ENCODE assay signal across 8 mouse cellular contexts in genomic region chr17:17827658-17828190, GRCm38 (mm10). TPM values are rescaled to one million over a fixed set of nuclear protein-coding genes. Genes with fewer than 3 reads are reported as not detected.
DNase-seq lines count a peak whose midpoint lies in the region; ATAC-seq lines count a peak whose summit lies in the region.

No protein-coding gene starts in this region.

- H3K9ac ChIP-seq in forebrain, embryonic 11.5 days (ENCODE audit: low read length): peak overlapping the region; percentile 91

- H3K4me2 ChIP-seq in forebrain, embryonic 11.5 days (ENCODE audit: low read depth, low read length, severe bottlenecking): peak overlapping the region; percentile 88

- H3K9me3 ChIP-seq in forebrain, embryonic 11.5 days (ENCODE audit: control insufficient read depth, low read length): no peaks in the 10 kb centered on the region

- 0% methylated on average over 13 of the region's 13 CpGs for WGBS in forebrain, embryonic 11.5 days

- H3K36me3 ChIP-seq in forebrain, embryonic 11.5 days (ENCODE audit: control insufficient read depth, insufficient read depth, low read length): no peaks in the 10 kb centered on the region; the same call in 1 of the 2 replicates

- H3K4me3 ChIP-seq in forebrain, embryonic 11.5 days (ENCODE audit: low read depth, low read length): peak overlapping the region; percentile 83

- H3K27ac ChIP-seq in forebrain, embryonic 11.5 days (ENCODE audit: low read depth, low read length): peak overlapping the region; percentile 99

- peak; percentile 53 for ATAC-seq in forebrain, embryonic 11.5 days (replicated peaks; ENCODE audit: low FRiP score)

- intact Hi-C loops in heart, postnatal 14 days (cut with DNase I): loop anchor here (10.0 kb wide), 1 partner anchor 203 kb away; the partner anchor contains the start of gene Lnpep

- DNase-seq in ES-CJ7 (ENCODE audit: low read depth, low spot score): peak; percentile 81
- DNase-seq in brain, adult 2 months (ENCODE audit: low read depth, low spot score): peak; percentile 49
- DNase-seq in forebrain, embryonic 11.5 days (ENCODE audit: low spot score): peak; percentile 92
- DNase-seq in heart, postnatal 14 days: peak; percentile 64 to 66
- peak; percentile 42 to 51 for DNase-seq in layer of hippocampus, adult 8-10 months (ENCODE audit: low spot score in 2 of 2)
- peak; percentile 80 for DNase-seq in lung, postnatal 10 days
- DNase-seq in retina, postnatal 1 day: peak; percentile 91
- DNase-seq in thymus, adult 18-20 months: no peak

- peaks cover 2% of the 10 kb centered on the region; the same call in 1 of the 2 replicates for H3K4me1 ChIP-seq in forebrain, embryonic 11.5 days (replicated peaks; ENCODE audit: control insufficient read depth, insufficient read depth, low read length)

- no peaks in the 10 kb centered on the region for H3K27me3 ChIP-seq in forebrain, embryonic 11.5 days (ENCODE audit: control insufficient read depth, insufficient read depth, low read length)

RNA-seq across cellular contexts. Expression of gene Spaca6, which starts 0.8 kb away (rescaled TPM):
- polyA plus RNA-seq in forebrain, embryonic 11.5 days (2014; fragmentation: Nextera tagmentation; extraction: Ambion mirVana): 38.3 and 43.0 TPM in 2 replicates
- 10 to 100 TPM; 14.9 to 23.6 TPM for total RNA-seq in heart, postnatal 14 days (2021)
- total RNA-seq in layer of hippocampus, adult 8-10 months (2022): 100 to 1,000 TPM in 3 of 4 experiments, 10 to 100 TPM in 1; 88.5 to 132 (median 119) TPM

RNA-seq across cellular contexts. Expression of gene Has1, which starts 27.3 kb away (rescaled TPM):
- 1.3 and 1.5 TPM in 2 replicates for polyA plus RNA-seq in forebrain, embryonic 11.5 days (2014; fragmentation: Nextera tagmentation; extraction: Ambion mirVana)
- under 1 TPM; 0.69 to 0.98 TPM for total RNA-seq in heart, postnatal 14 days (2021)
- total RNA-seq in layer of hippocampus, adult 8-10 months (2022): under 1 TPM; 0.57 to 0.73 (median 0.60) TPM

RNA-seq across cellular contexts. Expression of gene Fpr1, which starts 56.0 kb away (rescaled TPM):
- 0.20 TPM in 1 of 2 replicates, not detected in the other for polyA plus RNA-seq in forebrain, embryonic 11.5 days (2014; fragmentation: Nextera tagmentation; extraction: Ambion mirVana)
- total RNA-seq in heart, postnatal 14 days (2021): not detected
- not detected for total RNA-seq in layer of hippocampus, adult 8-10 months (2022)

RNA-seq across cellular contexts. Expression of gene Fpr2, which starts 59.9 kb away (rescaled TPM):
- not detected in 2 replicates for polyA plus RNA-seq in forebrain, embryonic 11.5 days (2014; fragmentation: Nextera tagmentation; extraction: Ambion mirVana)
- under 1 TPM in 1 of 2 experiments, not detected in 1; 0.20 TPM for total RNA-seq in heart, postnatal 14 days (2021)
- not detected for total RNA-seq in layer of hippocampus, adult 8-10 months (2022)

RNA-seq across cellular contexts. Expression of gene Fpr3, which starts 59.9 kb away (rescaled TPM):
- not detected in 2 replicates for polyA plus RNA-seq in forebrain, embryonic 11.5 days (2014; fragmentation: Nextera tagmentation; extraction: Ambion mirVana)
- not detected for total RNA-seq in heart, postnatal 14 days (2021)
- not detected for total RNA-seq in layer of hippocampus, adult 8-10 months (2022)

Comparison
In these comparisons a context has a peak if more than half of its experiments do, and no peak if none do; other contexts are left out.
1. DNase-seq: peak in ES-CJ7 (single experiment), brain, adult 2 months (single experiment), forebrain, embryonic 11.5 days (single experiment), heart, postnatal 14 days (2 of 2), layer of hippocampus, adult 8-10 months (2 of 2), lung, postnatal 10 days (single experiment) and retina, postnatal 1 day (single experiment); none in thymus, adult 18-20 months (0 of 2).